Comparison of ENCODE assay signal across 21 mouse cellular contexts in genomic region chr16:20623211-20623610, GRCm38 (mm10). TPM values are rescaled to one million over a fixed set of nuclear protein-coding genes. Genes with fewer than 3 reads are reported as not detected.
A peak's percentile ranks its signal among the peaks of the same experiment; 100 is the strongest.
DNase-seq lines count a peak whose midpoint lies in the region; ATAC-seq and TF ChIP-seq lines count a peak whose summit lies in the region.
"Had no signal": no experiment of that assay in that cellular context is flagged by ENCODE, and none has a peak within 500 bp of the region (broad histone marks: within the 10 kb centered on the region; RNA-seq: fewer than 3 reads in every experiment).

No protein-coding gene starts in this region.

- WGBS in hindbrain, embryonic 14.5 days = 38% methylated on average over 2 of the region's 2 CpGs
- 33% methylated on average over 2 of the region's 2 CpGs for WGBS in hindbrain, embryonic 16.5 days
- 41% methylated on average over 2 of the region's 2 CpGs for WGBS in midbrain, postnatal 0 days

- no peaks in the 10 kb centered on the region for H3K9me3 ChIP-seq in hindbrain, embryonic 14.5 days (ENCODE audit: control insufficient read depth, low read length)
- H3K9me3 ChIP-seq in hindbrain, embryonic 16.5 days (ENCODE audit: control insufficient read depth, low read length) = no peaks in the 10 kb centered on the region
- H3K9me3 ChIP-seq in CH12.LX (replicated peaks; ENCODE audit: low read length) = peaks cover 17% of the 10 kb centered on the region
- no peaks in the 10 kb centered on the region for H3K9me3 ChIP-seq in midbrain, postnatal 0 days (ENCODE audit: low read length)
- H3K9me3 ChIP-seq: embryonic facial prominence, embryonic 15.5 days; forebrain, embryonic 10.5 days; heart, embryonic 12.5 days; liver, embryonic 12.5 days; lung, embryonic 15.5 days had no signal

- H3K36me3 ChIP-seq in hindbrain, embryonic 14.5 days (replicated peaks; ENCODE audit: control insufficient read depth, insufficient read depth) = no peaks in the 10 kb centered on the region
- H3K36me3 ChIP-seq in hindbrain, embryonic 16.5 days (ENCODE audit: control insufficient read depth, insufficient read depth, low read length) = no peaks in the 10 kb centered on the region
- peaks cover 2 to 26% of the 10 kb centered on the region in 2 experiments for H3K36me3 ChIP-seq in CH12.LX (replicated peaks in 1 of 2; ENCODE audit: control insufficient read depth in 1 of 2, insufficient read depth in 1 of 2, low read length in 1 of 2)
- 0 out of 2 replicates have a peak, but pooled peaks cover 4% of the 10 kb centered on the region for H3K36me3 ChIP-seq in midbrain, postnatal 0 days (ENCODE audit: insufficient read depth, low read length)
- H3K36me3 ChIP-seq: embryonic facial prominence, embryonic 15.5 days; heart, embryonic 12.5 days; liver, embryonic 12.5 days; lung, embryonic 15.5 days had no signal

- H3K27ac ChIP-seq in hindbrain, embryonic 14.5 days = peak overlapping the region; percentile 95; the same call in 1 of the 2 replicates
- no peak overlapping the region for H3K27ac ChIP-seq in hindbrain, embryonic 16.5 days (ENCODE audit: low read depth, low read length)
- H3K27ac ChIP-seq in CH12.LX (ENCODE audit: insufficient read depth, low read depth) = no peak overlapping the region
- peak overlapping the region; percentile 97 for H3K27ac ChIP-seq in midbrain, postnatal 0 days (ENCODE audit: low read depth, low read length)
- H3K27ac ChIP-seq: embryonic facial prominence, embryonic 15.5 days; liver, embryonic 12.5 days; lung, embryonic 15.5 days had no signal

- no peak for TF ChIP-seq POLR2A in CH12.LX (IDR thresholded peaks at IDR 0.05; ENCODE audit: low read depth, low read length)

- no peak for TF ChIP-seq CTCF in CH12.LX (conservative IDR thresholded peaks at IDR 0.05 in 1 of 2, IDR thresholded peaks at IDR 0.05 in 1 of 2; ENCODE audit: low read depth in 2 of 2, low read length in 2 of 2)
- TF ChIP-seq CTCF in midbrain, postnatal 0 days (IDR thresholded peaks at IDR 0.05) = no peak

- DNase-seq in hindbrain, embryonic 14.5 days (ENCODE audit: low spot score) = no peak
- no peak for DNase-seq in CH12.LX (ENCODE audit: extremely low read depth)
- DNase-seq in NIH3T3 (ENCODE audit: low read depth) = peak; percentile 37
- DNase-seq in midbrain, postnatal 0 days (ENCODE audit: low spot score) = no peak
- no peak for DNase-seq in left cerebral cortex, adult 8-10 months (ENCODE audit: low spot score in 2 of 2)
- no peak for DNase-seq in layer of hippocampus, adult 9-10 months (ENCODE audit: low spot score)
- DNase-seq: adrenal gland, postnatal 25 days; heart, postnatal 4 days; left cerebral cortex, postnatal 4 days; right cerebral cortex, postnatal 14 days had no signal

- no peak for ATAC-seq in hindbrain, embryonic 14.5 days (ENCODE audit: low FRiP score)
- ATAC-seq in hindbrain, embryonic 16.5 days = no peak
- ATAC-seq in midbrain, postnatal 0 days (ENCODE audit: low FRiP score) = no peak
- ATAC-seq: CD4-positive, CD25-positive, alpha-beta regulatory T cell, adult 4 months had no signal

- H3K79me2 ChIP-seq in CH12.LX (replicated peaks; ENCODE audit: control insufficient read depth, extremely low read depth, insufficient read depth, poor library complexity, severe bottlenecking) = no peaks in the 10 kb centered on the region

- no peak overlapping the region for H3K9ac ChIP-seq in hindbrain, embryonic 14.5 days
- H3K9ac ChIP-seq in hindbrain, embryonic 16.5 days (ENCODE audit: low read depth, low read length) = no peak overlapping the region
- peak overlapping the region; percentile 72; the same call in 1 of the 2 replicates for H3K9ac ChIP-seq in CH12.LX (ENCODE audit: insufficient read depth, low read depth)
- 0 out of 2 replicates have a peak overlapping the region, but pooled peaks have one; percentile 80 for H3K9ac ChIP-seq in midbrain, postnatal 0 days (replicated peaks; ENCODE audit: low read length, poor library complexity, severe bottlenecking)
- H3K9ac ChIP-seq: liver, embryonic 12.5 days had no signal

- no peak for TF ChIP-seq EP300 in CH12.LX (IDR thresholded peaks at IDR 0.05; ENCODE audit: low read length)

- H3K27me3 ChIP-seq in hindbrain, embryonic 14.5 days (ENCODE audit: control insufficient read depth, insufficient read depth, low read length) = no peaks in the 10 kb centered on the region
- no peaks in the 10 kb centered on the region for H3K27me3 ChIP-seq in hindbrain, embryonic 16.5 days (replicated peaks; ENCODE audit: control insufficient read depth, insufficient read depth, low read length)
- no peaks in the 10 kb centered on the region for H3K27me3 ChIP-seq in CH12.LX (replicated peaks)
- H3K27me3 ChIP-seq in midbrain, postnatal 0 days (ENCODE audit: insufficient read depth, low read length) = no peaks in the 10 kb centered on the region

- H3K4me1 ChIP-seq in hindbrain, embryonic 14.5 days (replicated peaks; ENCODE audit: control insufficient read depth, insufficient read depth, low read length) = peaks cover 12% of the 10 kb centered on the region
- H3K4me1 ChIP-seq in hindbrain, embryonic 16.5 days (ENCODE audit: control insufficient read depth, insufficient read depth, low read depth, low read length) = peaks cover 16% of the 10 kb centered on the region
- H3K4me1 ChIP-seq in CH12.LX (ENCODE audit: control insufficient read depth in 1 of 2, insufficient read depth in 2 of 2) = peaks cover 4 to 25% of the 10 kb centered on the region in 2 experiments; a peak in 3 of 4 replicates
- H3K4me1 ChIP-seq in midbrain, postnatal 0 days (ENCODE audit: insufficient read depth, low read length) = peaks cover 6% of the 10 kb centered on the region; the same call in 1 of the 2 replicates

- H3K4me3 ChIP-seq in hindbrain, embryonic 14.5 days (replicated peaks; ENCODE audit: low read length) = no peak overlapping the region
- no peak overlapping the region for H3K4me3 ChIP-seq in hindbrain, embryonic 16.5 days (ENCODE audit: low read length)
- H3K4me3 ChIP-seq in CH12.LX (replicated peaks in 1 of 3; ENCODE audit: low read depth in 2 of 3, low read length in 2 of 3, poor library complexity in 1 of 3) = no peak overlapping the region
- H3K4me3 ChIP-seq in midbrain, postnatal 0 days (ENCODE audit: low read depth, low read length) = no peak overlapping the region
- H3K4me3 ChIP-seq: megakaryocyte, embryonic 14.5 days had no signal

- TF ChIP-seq RAD21 in CH12.LX (IDR thresholded peaks at IDR 0.05; ENCODE audit: low read depth, low read length) = no peak

- in situ Hi-C loops in CH12.LX (cut with MboI; ENCODE audit: low pct_ligation_motif_present, low pct_unique_long_range_greater_than_20kb, low sequenced_read_pairs) = no loop called here

- dilution Hi-C loops in CH12.LX (cut with MboI; ENCODE audit: extremely low pct_ligation_motif_present, extremely low pct_unique_long_range_greater_than_20kb, low sequenced_read_pairs) = no loop called here

- H3K4me2 ChIP-seq in hindbrain, embryonic 14.5 days (replicated peaks) = peak overlapping the region; percentile 94; the same call in 1 of the 2 replicates
- no peak overlapping the region; the same call in 1 of the 2 replicates for H3K4me2 ChIP-seq in hindbrain, embryonic 16.5 days (ENCODE audit: low read length)
- no peak overlapping the region for H3K4me2 ChIP-seq in CH12.LX (ENCODE audit: insufficient read depth, low read depth, poor library complexity, severe bottlenecking)
- H3K4me2 ChIP-seq in midbrain, postnatal 0 days (ENCODE audit: low read depth, low read length, poor library complexity, severe bottlenecking) = no peak overlapping the region

RNA-seq across cellular contexts. Expression of gene Camk2n2, which starts 2.1 kb away (rescaled TPM):
- 61.8 and 63.8 TPM in 2 replicates for polyA plus RNA-seq in hindbrain, embryonic 14.5 days (2014; fragmentation: Nextera tagmentation; extraction: Ambion mirVana)
- 43.1 and 44.2 TPM in 2 replicates for polyA plus RNA-seq in hindbrain, embryonic 16.5 days (2015; fragmentation: Nextera tagmentation; extraction: Ambion mirVana)
- total RNA-seq in CH12.LX (2012; rRNA removed) (2.0 and 2.3 TPM in 2 replicates), CH12.LX (2014; rRNA removed) (1.4 and 1.5 TPM in 2 replicates)
- polyA plus RNA-seq in CH12.LX (2012; ENCODE audit: insufficient read length, low read depth) = 7.0 and 7.2 TPM in 2 replicates
- total RNA-seq in midbrain, postnatal 0 days (2014; rRNA removed) = 86.3 and 111 TPM in 2 replicates
- 85.4 and 87.6 TPM in 2 replicates for polyA plus RNA-seq in midbrain, postnatal 0 days (2015; fragmentation: Nextera tagmentation; extraction: Ambion mirVana)
- 100 to 1,000 TPM; 145 to 169 (median 150) TPM for total RNA-seq in left cerebral cortex, adult 8-10 months (2022)
- polyA plus RNA-seq: CD4-positive, CD25-positive, alpha-beta regulatory T cell, adult 4 months had no signal

RNA-seq across cellular contexts. Expression of gene Ece2, which starts 6.4 kb away (rescaled TPM):
- 10.6 and 12.1 TPM in 2 replicates for polyA plus RNA-seq in hindbrain, embryonic 14.5 days (2014; fragmentation: Nextera tagmentation; extraction: Ambion mirVana)
- polyA plus RNA-seq in hindbrain, embryonic 16.5 days (2015; fragmentation: Nextera tagmentation; extraction: Ambion mirVana) = 17.4 and 18.6 TPM in 2 replicates
- total RNA-seq in CH12.LX (2012; rRNA removed) (0.08 and 0.34 TPM in 2 replicates), CH12.LX (2014; rRNA removed) (0.08 and 0.17 TPM in 2 replicates)
- polyA plus RNA-seq in CH12.LX (2012; ENCODE audit: insufficient read length, low read depth) = 0.26 and 0.49 TPM in 2 replicates
- total RNA-seq in midbrain, postnatal 0 days (2014; rRNA removed) = 24.4 and 26.9 TPM in 2 replicates
- 16.7 and 16.9 TPM in 2 replicates for polyA plus RNA-seq in midbrain, postnatal 0 days (2015; fragmentation: Nextera tagmentation; extraction: Ambion mirVana)
- total RNA-seq in left cerebral cortex, adult 8-10 months (2022) = 10 to 100 TPM; 28.2 to 33.5 (median 30.5) TPM
- polyA plus RNA-seq: CD4-positive, CD25-positive, alpha-beta regulatory T cell, adult 4 months; liver, embryonic 12.5 days had no signal

RNA-seq across cellular contexts. Expression of gene Alg3, which starts 11.7 kb away (rescaled TPM):
- polyA plus RNA-seq in hindbrain, embryonic 14.5 days (2014; fragmentation: Nextera tagmentation; extraction: Ambion mirVana) = 44.8 and 45.3 TPM in 2 replicates
- 43.9 and 44.7 TPM in 2 replicates for polyA plus RNA-seq in hindbrain, embryonic 16.5 days (2015; fragmentation: Nextera tagmentation; extraction: Ambion mirVana)
- total RNA-seq in CH12.LX (2012; rRNA removed) (22.7 and 25.6 TPM in 2 replicates), CH12.LX (2014; rRNA removed) (16.0 and 17.2 TPM in 2 replicates)
- polyA plus RNA-seq in CH12.LX (2012; ENCODE audit: insufficient read length, low read depth) = 70.4 and 81.1 TPM in 2 replicates
- total RNA-seq in midbrain, postnatal 0 days (2014; rRNA removed) = 21.3 and 38.2 TPM in 2 replicates
- 32.7 and 36.4 TPM in 2 replicates for polyA plus RNA-seq in midbrain, postnatal 0 days (2015; fragmentation: Nextera tagmentation; extraction: Ambion mirVana)
- total RNA-seq in left cerebral cortex, adult 8-10 months (2022) = 10 to 100 TPM in 3 of 4 experiments, 1 to 10 TPM in 1; 8.1 to 15.5 (median 12.3) TPM

RNA-seq across cellular contexts. Expression of gene Gm49333, which starts 11.8 kb away (rescaled TPM):
- not detected in 2 replicates for polyA plus RNA-seq in hindbrain, embryonic 14.5 days (2014; fragmentation: Nextera tagmentation; extraction: Ambion mirVana)
- not detected in 2 replicates for polyA plus RNA-seq in hindbrain, embryonic 16.5 days (2015; fragmentation: Nextera tagmentation; extraction: Ambion mirVana)
- total RNA-seq in CH12.LX (2012; rRNA removed) (0.08 TPM in 1 of 2 replicates, not detected in the other), CH12.LX (2014; rRNA removed) (not detected in 2 replicates)
- not detected in 2 replicates for polyA plus RNA-seq in CH12.LX (2012; ENCODE audit: insufficient read length, low read depth)
- not detected in 2 replicates for total RNA-seq in midbrain, postnatal 0 days (2014; rRNA removed)
- polyA plus RNA-seq in midbrain, postnatal 0 days (2015; fragmentation: Nextera tagmentation; extraction: Ambion mirVana) = not detected in 2 replicates
- total RNA-seq in left cerebral cortex, adult 8-10 months (2022) = under 1 TPM in 2 of 4 experiments, not detected in 2; 0.42 to 0.73 TPM
- total RNA-seq: adrenal gland, postnatal 25 days; heart, postnatal 4 days; left cerebral cortex, postnatal 4 days had no signal
- polyA plus RNA-seq: CD4-positive, CD25-positive, alpha-beta regulatory T cell, adult 4 months; embryonic facial prominence, embryonic 15.5 days; forebrain, embryonic 10.5 days; heart, embryonic 12.5 days; kidney, embryonic 16.5 days; lung, embryonic 15.5 days; stomach, embryonic 16.5 days; thymus, postnatal 0 days had no signal

RNA-seq across cellular contexts. Expression of gene Eef1akmt4, which starts 11.8 kb away (rescaled TPM):
- polyA plus RNA-seq in hindbrain, embryonic 14.5 days (2014; fragmentation: Nextera tagmentation; extraction: Ambion mirVana) = 10.4 and 11.0 TPM in 2 replicates
- polyA plus RNA-seq in hindbrain, embryonic 16.5 days (2015; fragmentation: Nextera tagmentation; extraction: Ambion mirVana) = 8.5 and 10.9 TPM in 2 replicates
- 50.7 and 54.6 TPM in 2 replicates for total RNA-seq in CH12.LX (2012; rRNA removed)
- total RNA-seq in CH12.LX (2014; rRNA removed) = 82.8 and 86.9 TPM in 2 replicates
- 49.5 and 53.3 TPM in 2 replicates for polyA plus RNA-seq in CH12.LX (2012; ENCODE audit: insufficient read length, low read depth)
- total RNA-seq in midbrain, postnatal 0 days (2014; rRNA removed) = 5.2 and 6.8 TPM in 2 replicates
- polyA plus RNA-seq in midbrain, postnatal 0 days (2015; fragmentation: Nextera tagmentation; extraction: Ambion mirVana) = 3.3 TPM in 2 replicates
- 1 to 10 TPM; 1.1 to 2.3 (median 1.7) TPM for total RNA-seq in left cerebral cortex, adult 8-10 months (2022)

Comparison
In these comparisons a context has a peak if more than half of its experiments do, and no peak if none do; other contexts are left out.
1. H3K27ac ChIP-seq: peak in hindbrain, embryonic 14.5 days (single experiment) and midbrain, postnatal 0 days (single experiment); none in hindbrain, embryonic 16.5 days (single experiment) and CH12.LX (single experiment).
2. H3K9ac ChIP-seq: peak in CH12.LX (single experiment) and midbrain, postnatal 0 days (single experiment); none in hindbrain, embryonic 14.5 days (single experiment) and hindbrain, embryonic 16.5 days (single experiment).